Mouse (Mus musculus) urinary bladder, postnatal 25 days (tissue): ENCODE measurements around the gene Ring1.

Source experiments
- DNase-seq: peaks from one replicate; pipeline ENCODE4 v3.0.0; 2022; ENCODE audit warnings: low spot score

The Ring1 gene

DNA sequence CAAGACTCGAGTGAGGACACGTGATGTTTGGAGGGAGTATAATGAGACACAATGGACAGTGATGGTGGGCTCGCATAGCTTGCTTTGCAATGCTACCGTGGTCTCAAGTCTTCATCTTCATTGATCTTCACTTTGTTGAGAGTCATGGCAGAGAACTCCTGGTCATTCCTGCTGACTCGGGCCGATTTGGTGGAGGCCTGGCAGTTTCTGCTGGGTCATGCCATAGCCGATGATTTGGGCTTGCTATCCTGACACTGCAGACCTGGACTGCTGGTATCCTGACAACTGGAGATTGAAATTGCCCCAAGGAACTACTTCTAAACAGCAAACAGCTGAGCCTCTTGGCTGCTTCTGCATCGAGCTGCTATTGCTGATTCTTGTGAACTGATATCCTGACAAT is 29.5 kb downstream of the Ring1 start:
- DNase-seq, result no peak

GRCm38 (mm10) chr17:33991788-33992664 is 32.5 kb downstream of the Ring1 start:
- peak; percentile 64 for DNase-seq

DNA sequence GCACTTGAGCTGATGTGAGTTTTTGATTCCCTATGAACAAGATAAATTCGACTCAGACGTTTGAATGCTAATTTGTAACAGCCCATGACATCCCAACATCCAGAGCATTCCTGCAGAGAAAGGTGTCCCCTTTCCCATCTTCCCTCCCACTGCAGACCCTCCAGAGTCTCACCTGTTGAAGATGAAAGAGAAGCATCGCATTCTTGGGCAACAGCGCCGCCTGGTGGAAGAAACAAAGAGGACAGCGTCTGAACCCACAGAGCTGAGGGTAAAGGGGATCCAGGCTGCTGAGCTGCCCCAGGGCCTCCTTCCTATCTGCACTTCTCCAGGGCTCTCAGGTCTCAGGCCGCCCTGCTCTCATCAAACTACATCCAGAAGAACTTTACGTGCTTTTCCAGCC is 42.3 kb downstream of the Ring1 start:
- peak; percentile 53 for DNase-seq

GRCm38 (mm10) chr17:33981192-33981909 is 43.1 kb downstream of the Ring1 start:
- DNase-seq, result peak; percentile 62

GRCm38 (mm10) chr17:33980181-33981035 is 44.1 kb downstream of the Ring1 start:
- DNase-seq, result no peak

DNA sequence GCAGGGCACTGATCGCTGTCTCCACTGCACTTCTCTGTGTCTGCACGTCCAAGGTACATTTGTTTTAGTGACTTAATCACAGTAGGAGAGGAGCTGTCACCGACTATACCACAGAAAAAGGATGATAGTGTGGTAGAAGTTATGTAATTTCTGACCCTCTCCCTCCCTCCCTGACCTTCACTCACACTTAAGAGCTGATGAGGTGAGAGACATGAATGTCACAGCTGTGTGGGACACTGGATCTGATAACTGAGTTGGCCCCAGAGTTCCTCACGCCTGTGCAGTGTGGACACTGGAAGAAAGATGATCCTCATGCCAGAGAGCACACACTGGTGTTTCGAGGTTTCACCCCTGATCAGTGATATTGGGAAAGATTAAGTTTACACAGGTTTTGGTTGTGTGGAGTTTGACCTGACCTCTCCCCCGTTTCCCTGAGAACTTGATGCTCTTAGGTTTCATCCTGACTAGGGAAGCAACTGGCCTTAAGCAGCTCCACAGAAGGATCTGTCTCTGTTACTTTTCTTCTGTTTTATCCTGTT is 44.9 kb downstream of the Ring1 start:
- no peak for DNase-seq

DNA sequence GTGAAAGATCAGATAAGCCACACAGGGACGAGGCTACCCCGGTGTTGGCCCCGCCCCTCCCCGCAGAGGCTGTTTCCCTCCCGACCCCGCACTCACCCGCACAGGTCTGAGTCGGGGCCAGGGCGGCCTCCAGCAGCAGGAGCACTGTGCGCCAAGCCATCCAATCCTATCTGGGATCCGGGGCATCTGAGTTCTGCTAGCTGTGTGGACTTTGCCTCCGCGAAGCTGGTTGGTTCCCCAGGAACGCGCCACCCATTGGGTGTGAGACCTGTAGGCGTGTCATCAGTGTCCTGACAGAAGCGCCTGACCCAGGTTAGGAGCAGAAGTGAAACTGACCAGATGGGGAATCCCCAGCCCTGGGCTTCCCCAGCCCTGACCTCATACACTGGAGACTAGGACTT is 45.8 kb downstream of the Ring1 start:
- DNase-seq, result peak; percentile 61

GRCm38 (mm10) chr17:33977861-33978557 is 46.5 kb downstream of the Ring1 start:
- DNase-seq, result no peak

DNA sequence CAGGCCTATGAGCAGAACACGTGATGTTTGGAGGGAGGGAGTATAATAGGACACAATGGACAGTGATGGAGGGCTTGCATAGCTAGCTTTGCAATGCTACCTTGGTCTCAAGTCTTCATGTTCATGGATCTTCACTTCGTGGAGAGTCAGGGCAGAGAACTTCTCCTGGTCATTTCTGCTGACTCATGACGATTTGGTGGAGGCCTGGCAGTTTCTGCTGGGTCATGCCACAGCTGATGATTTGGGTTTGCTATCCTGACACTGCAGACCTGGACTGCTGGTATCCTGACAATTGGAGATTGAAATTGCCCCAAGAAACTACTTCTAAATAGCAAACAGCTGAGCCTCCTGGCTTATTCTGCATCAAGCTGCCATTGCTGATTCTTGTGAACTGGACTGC is 50.9 kb downstream of the Ring1 start:
- DNase-seq, result no peak

GRCm38 (mm10) chr17:33972691-33973090 is 51.8 kb downstream of the Ring1 start:
- no peak for DNase-seq
